Mouse (Mus musculus): ENCODE data around the gene Trim27.

Gene Trim27

DNA sequence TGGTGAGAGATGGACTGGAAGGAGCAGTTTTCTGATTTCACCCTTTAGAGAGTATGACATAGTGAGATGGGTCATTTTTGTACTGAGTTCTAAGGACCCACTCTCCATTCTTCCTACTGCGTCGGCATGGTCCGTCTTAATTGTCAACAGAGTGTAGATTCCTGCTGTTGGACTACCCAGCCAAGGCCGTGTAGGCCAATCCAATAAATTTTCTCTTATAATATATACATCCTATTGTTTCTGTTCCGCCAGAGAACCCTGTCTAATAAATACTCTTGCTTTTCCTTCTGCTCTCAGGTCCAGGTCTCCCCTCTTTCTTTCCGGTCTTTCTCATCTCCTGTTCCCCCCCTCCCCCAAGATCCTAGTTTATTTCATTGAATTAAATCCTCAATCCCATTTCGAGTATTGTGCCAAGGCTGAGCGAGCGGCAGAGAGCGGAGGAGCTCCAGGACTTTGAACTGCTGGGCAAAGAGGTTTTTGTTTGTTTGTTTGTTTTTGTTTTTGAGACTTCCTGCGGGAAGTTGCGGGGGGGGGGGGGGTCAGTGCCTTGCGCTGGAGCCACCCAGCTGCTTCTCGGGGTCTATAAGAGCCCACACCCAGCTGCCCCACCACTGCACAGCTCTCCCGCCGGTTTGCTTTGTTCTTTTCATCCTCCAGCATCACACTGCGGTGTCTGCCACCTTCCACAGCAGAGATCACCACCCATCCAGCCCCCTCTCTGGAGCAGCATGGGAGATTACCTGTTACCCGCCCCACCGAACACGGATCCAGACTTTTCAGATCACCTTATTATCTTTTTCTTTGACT, 42.6 kb downstream of the Trim27 start:
- no peak for DNase-seq (ENCODE audit: low spot score in 2 of 2)

DNA sequence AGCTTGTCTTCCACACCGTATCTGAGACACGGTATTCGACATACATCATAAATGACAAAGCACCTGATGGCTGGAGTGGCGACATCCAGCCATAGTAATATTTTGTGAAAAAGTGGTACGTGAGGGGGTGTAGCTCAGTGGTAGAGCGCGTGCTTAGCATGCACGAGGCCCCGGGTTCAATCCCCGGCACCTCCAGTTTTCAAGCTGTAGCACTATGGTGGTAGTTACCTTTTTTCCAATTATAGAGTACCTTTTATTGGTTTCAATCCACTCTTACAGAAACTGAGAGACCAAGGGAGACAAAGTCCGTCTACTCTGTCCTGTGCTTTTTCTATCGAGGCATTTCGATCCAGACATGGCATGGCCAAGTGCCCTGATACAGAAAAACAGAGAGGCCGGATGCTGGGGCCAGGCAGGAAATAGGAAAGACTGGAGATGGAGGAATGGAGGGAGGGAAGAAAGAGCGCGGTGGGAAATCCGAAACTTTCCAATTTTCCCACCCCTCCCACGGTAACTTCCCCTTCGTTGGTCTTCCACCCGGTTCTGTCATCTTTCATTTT, 43.3 kb downstream of the Trim27 start:
- DNase-seq (ENCODE audit: low spot score in 2 of 2), result peak; percentile 70 to 85

DNA sequence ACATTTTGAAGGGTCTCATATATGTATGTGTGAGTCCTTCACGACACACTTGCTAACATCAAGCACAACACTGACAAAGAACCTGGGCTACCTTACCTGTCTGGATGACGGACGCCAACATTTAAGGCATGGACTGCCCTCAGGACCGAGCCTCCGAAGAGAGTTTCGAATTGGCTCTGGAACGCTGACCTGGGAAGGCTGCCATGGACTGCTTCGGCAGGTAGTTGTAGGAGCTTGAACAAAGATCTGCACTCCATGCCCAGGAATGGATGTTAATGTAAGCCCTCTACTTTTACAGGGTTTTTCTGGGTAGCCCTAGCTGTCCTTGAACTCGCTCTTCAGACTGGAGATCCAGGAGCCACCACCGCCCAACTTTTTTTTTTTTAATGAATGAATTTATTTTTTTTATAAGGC, 44.0 kb downstream of the Trim27 start:
- no peak for DNase-seq (ENCODE audit: low spot score in 2 of 2)

DNA sequence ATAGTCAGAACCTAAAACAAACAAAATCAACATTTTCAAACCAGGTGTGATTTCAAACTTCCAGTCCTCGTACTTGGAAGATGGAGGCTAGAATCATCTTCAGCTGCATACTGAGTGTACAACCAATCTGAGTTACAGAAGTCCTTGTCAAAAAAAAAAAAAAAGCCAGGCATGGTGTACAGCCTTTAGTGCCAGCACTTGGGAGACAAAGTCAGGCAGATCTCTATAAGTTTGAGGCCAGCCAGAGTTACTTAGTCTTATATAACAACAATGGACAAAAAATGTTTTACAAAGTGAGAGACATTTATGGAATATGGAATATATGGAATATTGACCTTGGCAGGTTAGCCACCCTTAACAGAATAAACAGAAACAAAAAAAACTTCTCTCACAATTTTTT, 45.1 kb downstream of the Trim27 start:
- no peak for DNase-seq (ENCODE audit: low spot score in 2 of 2)

DNA sequence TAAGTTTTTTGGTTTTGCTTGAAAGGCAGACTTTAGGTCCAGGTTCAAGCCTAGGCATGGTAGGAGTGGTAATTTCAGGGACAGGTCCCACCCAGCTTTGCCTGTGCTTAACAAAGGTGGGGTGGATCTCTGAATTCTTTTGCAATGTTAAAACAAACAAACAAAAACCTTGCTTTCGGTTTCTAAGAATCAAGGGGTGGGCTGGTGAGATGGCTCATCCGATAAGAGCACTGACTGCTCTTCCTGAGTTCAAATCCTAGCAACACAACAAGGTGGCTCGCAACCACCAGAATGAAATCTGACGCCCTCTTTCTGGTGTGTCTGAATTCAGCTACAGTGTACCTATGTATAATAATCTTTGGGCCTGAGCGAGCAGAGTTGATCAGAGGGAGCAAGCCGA, 46.0 kb downstream of the Trim27 start:
- DNase-seq (ENCODE audit: low spot score in 2 of 2), result no peak

DNA sequence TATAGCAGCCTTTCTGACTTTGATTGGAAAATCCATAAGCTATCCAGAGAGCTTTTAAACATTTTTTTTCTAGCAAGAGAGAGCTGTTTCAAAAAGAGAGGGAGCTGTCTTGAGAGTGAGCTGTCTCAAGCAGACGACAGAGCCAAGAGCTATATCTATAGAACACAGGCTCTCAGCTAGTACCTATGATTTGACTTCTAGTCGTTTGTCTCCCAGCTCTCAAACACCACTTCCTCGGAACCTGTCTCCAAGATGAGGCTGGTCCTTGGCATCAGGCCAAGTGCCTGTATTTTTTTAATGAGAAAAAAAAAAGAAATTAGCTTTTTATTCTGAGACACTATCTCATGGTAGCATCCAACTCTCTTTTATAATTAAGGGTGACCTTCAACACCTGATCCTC, 46.8 kb downstream of the Trim27 start:
- no peak for DNase-seq (ENCODE audit: low spot score in 2 of 2)

DNA sequence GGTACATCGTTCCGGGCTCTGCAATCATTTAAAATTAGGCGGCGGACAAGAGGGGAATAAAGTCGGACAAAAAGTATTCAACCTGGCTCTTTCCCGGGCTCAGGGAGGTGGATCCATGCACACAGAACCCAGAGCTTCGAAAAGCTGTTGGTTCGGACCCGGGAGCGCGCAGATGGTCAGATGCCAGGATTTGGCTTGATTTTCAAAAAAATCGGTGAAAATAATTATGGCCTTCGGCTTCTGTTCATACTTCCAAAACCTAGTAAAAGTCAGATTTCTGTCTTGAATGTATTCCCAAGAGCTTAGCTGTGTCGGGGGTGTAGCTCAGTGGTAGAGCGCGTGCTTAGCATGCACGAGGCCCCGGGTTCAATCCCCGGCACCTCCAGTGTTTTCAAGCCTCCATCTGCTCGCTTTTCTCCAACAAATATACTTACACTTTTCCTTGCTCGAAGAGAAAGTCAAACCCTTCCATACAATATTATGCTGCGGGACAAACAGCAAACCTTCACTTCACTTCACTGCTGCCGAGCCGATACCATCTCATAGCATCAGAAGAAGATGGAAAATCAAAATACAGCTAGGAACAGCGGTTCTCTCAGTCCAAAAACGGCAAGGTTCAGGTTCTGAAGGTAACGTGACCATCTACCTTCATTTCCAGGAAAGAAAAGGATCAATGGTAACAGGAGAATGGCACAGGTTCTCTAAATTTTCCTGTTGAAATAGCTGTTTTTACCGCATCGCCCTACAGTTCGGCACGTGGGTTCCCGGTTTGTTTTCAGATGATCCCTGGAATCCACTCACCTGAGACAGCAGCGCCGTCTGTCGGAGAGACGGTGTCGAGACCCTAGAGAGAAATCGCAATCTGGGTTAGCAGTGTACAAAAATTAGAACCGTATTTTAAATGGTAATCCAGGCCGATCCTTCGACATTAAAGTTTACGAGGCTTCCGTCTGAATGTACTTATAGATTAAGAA, 54.8 kb downstream of the Trim27 start:
- peak; percentile 52 to 81 for DNase-seq (ENCODE audit: low spot score in 2 of 2)

DNA sequence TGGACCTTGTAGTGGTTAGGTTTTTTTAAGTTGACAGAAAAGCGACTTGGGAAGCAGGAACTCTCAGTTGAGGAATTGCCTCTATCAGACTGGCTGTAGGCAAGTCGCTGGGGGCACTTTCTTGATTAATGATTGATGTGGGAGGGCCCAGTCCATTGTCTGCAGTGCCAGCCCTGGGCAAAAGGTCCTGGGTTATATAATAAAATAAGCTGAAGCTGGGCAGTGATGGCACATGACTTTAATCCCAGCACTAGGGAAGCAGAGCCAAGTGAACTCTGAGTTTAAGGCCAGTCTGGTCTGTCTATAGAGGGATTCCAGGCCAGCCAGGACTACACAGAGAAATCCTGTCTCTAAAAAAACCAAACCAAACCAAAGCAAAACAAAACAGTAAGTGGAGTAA, 57.5 kb downstream of the Trim27 start:
- DNase-seq (ENCODE audit: low spot score in 2 of 2), result no peak

DNA sequence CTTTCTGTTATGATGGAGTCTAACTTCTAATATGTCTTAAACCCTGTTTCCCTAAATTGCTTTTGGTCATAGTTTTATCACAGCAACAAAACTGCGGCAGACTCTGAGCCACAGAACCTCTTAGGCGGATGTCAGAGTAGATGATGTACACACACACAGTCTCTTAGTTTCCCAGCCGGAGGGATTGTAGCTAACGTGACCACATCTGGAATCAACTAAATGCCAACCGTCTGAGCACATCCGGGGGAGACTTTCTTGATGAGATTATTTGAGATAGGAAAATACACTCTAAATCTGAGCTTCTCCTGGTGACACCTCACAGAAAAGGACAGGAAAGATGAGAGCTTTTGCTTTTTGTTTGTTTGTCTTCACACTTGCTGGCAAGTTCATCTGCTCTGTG, 57.9 kb downstream of the Trim27 start:
- no peak for DNase-seq (ENCODE audit: low spot score in 2 of 2)

DNA sequence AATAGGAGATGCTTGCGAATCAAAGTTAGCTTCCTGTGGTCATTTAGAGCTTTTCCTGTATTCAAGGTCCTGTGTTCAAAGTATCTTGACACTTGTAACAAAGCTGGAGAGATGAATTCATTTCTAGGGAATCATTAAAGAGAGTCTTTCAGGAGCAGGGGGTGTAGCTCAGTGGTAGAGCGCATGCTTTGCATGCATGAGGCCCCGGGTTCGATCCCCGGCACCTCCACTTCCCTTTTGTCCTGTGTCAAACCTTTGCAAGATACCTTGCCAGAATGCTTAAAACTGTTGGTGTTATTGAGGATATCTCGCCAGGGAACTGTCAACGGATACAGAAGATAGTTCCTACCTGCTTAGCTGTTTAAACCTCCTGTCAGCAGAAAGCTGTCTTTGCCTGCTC, 61.5 kb downstream of the Trim27 start:
- DNase-seq (ENCODE audit: low spot score in 2 of 2), result peak in 1 of 2 experiments; percentile 25

DNA sequence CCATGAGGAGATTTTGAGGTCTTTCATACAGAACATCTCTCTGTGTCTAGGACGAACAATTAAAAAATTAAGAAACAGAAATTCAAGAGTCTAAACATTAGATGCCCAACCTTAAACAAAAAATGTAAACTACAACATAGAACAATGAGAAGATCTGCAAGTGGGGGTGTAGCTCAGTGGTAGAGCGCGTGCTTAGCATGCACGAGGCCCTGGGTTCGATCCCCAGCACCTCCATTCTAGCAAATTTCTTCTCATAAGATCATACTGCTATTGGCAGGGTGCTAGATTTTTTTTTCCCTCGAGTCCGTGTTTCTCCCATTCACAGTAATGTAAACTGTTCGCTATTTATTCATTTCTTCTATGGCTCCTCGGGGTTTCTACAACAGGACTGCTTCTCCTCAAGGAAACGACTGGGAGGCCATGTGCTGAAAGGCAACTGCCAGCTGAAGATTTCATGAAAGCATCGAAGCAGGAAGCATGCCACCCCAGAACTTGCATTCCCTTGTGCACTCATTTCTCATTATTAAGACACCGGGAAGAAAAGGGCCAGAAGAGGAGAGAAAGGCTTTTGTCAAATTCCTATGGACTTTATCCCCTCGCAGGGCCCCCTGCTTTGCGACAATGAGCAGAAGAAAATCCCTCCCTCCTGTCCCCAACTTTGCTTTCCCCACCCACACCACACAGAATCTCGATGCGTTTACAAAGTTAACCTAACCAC, 63.3 kb downstream of the Trim27 start:
- DNase-seq (ENCODE audit: low spot score in 2 of 2), result no peak

DNA sequence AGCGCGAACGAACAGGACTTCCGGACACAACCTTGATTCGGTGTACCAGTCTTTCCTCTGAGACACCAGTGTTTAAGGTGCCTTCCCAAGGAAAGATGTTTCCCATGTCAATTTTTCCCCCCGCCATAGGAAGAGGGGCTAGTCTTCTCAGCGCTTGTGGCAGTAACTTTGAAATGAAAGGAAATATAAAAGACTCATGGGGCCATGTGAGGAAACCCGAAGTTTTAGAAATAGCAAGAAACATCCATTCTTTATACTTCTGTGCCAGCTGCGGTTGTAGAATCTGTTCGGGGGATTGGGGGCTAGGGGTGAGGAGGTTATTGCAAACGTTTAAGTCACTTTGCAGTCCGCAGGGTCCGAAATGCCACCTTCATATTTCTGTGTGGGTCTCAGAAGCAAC, 64.0 kb downstream of the Trim27 start:
- DNase-seq (ENCODE audit: low spot score in 2 of 2), result no peak

DNA sequence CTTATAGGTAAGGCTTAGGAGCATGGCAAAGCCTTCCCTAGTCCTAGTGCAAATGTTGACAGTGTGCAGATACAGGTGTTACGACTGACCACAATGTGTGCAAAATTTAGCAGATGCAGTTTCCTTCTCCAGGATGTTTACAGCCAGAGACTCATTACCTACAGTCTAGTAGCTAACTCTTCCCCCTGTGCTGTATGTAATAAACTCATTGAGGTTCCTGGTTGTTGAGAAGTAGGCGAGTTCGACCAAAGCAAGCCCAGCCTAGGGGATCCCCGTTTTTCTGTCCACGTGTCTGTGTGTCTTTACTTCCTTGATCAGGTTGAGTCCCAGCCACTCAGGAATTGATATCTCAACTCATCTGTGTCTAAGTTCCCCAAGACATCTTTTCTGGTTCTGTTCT, 64.8 kb downstream of the Trim27 start:
- DNase-seq (ENCODE audit: low spot score in 2 of 2), result no peak
